Mouse (Mus musculus): ENCODE results near the gene Pgpep1.

The Pgpep1 gene

GRCm38 (mm10) chr8:70689892-70690390 lies 29.8 kb upstream of the Pgpep1 start:
- no peak for DNase-seq

DNA sequence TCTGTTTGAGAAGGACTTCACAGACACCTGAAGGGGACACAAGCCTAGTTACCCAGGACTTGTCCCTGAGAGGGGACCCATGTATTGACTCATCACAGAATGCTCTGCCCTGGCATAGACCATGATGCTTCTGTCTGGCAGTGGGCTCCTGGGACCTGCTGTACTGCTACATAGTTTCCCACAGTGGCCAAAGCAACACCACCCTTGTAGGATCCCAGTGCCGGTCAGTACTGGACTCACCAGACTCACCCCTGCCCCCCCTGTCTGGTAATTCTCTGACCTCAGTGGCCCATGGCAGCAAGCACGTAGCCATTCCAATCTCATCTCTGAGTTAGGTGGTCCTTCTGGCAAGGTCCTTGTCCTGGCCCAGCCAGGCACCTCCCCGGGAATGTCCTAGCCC lies 27.9 kb upstream of the Pgpep1 start:
- no peak for DNase-seq

DNA sequence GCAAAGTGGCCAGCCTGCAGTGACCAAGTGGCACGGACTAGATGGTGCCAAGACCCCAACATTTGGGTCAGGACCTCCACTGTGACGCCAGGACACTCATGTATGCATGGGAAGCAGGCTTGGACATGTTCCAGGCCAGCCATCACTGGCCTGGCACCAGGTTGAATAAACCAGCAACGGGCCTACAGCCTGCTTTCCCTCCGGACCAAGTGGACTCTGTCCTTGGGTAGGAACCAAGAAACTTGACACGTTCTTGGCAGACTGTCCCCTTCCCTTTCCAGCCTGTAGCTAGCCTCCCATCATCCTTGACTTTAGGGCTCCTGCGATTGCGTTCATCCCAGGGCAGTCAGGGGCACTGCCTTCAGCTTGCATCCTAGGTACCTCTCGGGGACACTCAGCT lies 27.4 kb upstream of the Pgpep1 start:
- DNase-seq: peak; percentile 72

GRCm38 (mm10) chr8:70684291-70684690 lies 24.1 kb upstream of the Pgpep1 start:
- DNase-seq: no peak

- DNase-seq: no peak
These were observed 22.5 kb upstream of the Pgpep1 start for GRCm38 (mm10) chr8:70682692-70683091.

GRCm38 (mm10) chr8:70682193-70682592 lies 22.0 kb upstream of the Pgpep1 start:
- DNase-seq: peak; percentile 73

DNA sequence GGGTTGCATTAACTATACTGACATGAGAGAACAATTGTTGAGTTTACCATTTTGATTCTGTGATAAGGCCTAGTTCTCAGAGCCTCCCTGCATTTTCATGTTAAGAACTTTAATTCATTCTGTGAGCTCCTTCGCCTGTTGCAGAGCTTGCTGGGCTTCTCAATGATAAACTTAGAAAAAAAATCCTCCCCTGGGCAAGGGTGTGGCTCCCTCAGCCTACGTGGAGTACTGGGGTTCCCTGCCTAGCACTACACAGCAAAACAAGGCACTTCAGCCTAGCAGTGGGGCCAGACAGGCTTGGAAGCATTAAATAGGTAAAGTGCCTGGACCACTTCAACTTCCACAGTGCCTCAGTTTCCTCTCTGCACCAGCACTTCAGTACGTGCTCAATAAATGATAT lies 21.2 kb upstream of the Pgpep1 start:
- DNase-seq: no peak

DNA sequence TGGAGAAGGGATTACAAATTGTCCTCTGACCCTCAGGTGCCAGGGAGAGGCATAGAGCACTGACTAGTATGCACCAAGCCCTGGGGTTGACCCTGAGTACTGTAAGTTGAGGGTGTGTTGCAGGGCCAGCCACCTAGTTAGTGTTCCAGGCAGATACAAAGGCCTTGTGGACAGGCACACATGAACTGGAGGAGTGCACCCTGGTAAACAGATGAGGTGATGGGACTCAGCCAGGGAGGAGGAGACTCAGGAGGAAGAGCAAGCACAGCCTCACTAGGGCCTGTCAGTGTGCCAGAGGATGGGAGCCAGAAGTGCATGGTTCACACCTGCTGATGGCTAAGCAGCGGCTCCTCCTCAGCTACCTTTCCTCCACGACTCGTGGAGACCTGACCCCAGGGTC lies 19.9 kb upstream of the Pgpep1 start:
- DNase-seq: no peak

DNA sequence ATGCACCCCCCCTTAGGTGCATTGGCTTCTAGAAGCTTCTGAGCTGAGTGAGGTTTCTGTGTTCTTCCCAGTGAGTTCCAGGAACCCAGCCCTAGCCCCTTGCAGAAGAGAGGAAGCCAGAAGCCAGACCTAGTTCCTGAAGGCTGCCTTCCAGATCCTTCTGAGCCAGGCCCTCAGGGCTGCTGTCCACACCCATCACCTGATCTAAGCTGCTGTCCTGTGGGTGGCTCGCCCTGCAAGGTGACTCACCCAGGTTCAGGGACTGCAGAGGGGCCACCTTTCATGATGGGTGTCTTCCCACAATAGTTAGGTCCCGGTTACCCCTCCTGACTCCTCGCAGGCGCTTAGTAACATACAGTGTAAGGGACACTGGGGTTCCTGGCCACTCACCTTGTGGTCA lies 19.2 kb upstream of the Pgpep1 start:
- no peak for DNase-seq

DNA sequence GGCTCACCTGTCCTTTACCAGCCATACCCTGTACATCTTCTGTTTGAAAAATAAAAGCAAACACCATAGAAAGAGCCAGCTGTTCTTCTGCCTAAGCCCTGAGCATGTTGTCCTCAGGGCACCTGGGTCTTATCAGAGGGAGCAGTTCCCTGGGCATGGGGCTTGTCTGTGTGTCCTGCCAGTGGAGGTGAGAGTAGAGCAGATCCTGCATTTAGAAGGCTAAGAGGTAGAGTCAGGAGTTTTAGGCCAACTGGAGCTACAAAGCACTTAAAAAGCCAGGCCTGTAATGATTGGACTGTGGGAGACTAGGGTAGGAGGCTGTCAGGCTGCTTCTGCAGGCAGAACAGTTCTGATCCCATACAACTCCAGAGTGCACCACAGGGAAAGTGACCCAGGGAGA lies 18.5 kb upstream of the Pgpep1 start:
- no peak for DNase-seq

DNA sequence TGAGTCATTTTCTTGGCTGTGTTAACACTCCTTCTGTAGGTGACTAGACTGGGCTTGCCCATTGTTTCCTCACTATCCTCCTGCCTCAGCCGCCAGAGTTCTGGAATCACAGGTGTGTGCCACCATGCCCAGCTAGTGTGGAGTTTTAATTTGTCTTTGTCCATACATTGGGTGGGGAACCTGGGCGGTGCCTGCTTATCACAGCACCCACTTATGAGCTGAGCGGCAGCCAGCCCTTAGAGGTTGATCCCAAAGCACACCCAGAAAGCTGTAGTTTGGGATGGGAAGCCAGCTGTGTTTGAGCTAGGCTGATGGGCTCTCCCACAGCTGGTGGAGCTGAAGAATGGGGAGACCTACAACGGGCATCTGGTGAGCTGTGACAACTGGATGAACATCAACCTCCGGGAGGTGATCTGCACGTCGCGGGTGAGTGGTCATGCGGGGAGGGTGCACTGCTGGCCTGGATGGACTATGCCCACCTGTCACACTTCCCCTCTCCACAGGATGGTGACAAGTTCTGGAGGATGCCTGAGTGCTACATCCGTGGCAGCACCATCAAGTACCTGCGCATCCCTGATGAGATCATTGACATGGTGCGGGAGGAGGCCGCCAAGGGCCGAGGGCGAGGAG lies 17.4 kb upstream of the Pgpep1 start:
- DNase-seq: no peak

DNA sequence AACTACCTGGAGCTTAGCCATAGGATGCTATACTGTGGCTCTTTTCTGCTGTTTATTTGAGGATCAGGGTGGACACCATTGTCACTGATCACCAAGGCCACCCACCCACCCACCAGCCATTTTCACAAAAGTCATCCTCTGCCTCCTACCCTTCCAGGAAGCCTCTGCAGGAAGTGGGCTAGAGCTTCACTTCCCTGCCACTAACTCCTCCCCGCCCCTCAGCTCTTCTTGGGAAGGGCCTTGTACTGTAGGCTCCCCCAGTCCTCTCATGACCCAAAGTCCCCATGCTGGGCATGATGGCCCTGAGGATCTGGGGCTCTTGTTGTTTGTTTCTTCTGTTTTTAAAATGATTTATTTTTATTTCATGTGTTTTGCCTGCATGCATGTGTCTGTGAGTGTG lies 15.1 kb upstream of the Pgpep1 start:
- no peak for DNase-seq

DNA sequence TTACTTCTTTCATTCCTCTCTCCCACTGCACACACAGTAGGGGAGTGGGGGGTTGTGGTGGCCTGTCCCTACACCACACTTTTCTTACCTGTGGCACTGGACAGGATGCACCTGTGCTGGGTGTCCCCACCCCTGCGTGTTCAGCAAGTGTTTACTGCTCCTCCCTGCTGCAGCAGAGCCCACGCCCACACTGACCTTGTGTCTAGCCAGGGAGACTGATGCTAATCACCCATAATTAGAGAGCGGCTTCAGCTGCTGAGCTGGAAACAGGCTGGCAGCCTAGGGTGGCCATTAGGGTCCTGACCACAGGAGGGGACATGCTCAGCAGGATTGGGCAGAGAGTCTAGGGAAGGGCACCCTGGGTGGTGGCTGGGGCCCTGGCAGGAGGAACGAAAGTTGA lies 14.5 kb upstream of the Pgpep1 start:
- DNase-seq: no peak

- no peak for DNase-seq
These were observed 13.9 kb upstream of the Pgpep1 start for GRCm38 (mm10) chr8:70674109-70674508.

DNA sequence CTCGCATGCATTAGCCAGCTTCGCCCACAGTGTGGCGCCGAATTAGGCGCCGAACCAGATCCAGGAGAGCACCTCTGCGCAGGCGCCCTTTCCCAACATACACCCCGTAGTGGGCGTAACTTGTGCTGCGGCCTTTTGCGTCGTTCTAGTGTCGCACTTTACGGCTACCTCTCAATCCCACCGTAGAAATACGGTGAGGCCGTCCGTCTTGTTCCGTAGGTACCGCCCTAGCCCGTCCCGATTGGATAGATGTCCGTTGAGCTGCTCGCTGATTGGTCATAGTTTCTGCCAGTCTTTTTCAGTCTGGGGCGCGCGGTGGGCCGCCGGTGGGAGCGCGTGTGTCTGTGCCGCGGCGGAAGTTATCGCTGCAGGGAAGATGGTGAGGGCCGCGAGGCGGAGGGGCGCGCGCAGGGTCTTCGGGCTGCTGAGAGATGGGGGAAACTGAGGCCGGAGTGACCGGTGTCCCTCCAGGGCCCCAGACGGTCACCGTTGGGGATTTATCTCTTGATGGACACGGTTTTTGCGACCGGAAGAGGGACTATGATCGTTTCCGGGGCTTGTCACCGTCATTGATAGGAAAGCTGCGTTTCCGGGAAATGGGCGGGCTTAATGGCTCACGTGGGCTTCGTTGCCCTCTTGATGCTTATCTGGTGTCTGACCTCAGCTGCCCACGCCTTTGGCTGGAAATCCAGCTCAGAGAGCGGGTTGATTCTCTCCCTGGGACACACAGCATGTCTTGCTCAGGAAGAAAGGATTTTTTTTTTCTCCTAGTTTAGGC lies 13.1 kb upstream of the Pgpep1 start, which contains the start of gene Lsm4:
Lsm4 (plus strand) TSS at position 170 of the 778 bp plus-strand sequence.
- peak; percentile 96 for DNase-seq

DNA sequence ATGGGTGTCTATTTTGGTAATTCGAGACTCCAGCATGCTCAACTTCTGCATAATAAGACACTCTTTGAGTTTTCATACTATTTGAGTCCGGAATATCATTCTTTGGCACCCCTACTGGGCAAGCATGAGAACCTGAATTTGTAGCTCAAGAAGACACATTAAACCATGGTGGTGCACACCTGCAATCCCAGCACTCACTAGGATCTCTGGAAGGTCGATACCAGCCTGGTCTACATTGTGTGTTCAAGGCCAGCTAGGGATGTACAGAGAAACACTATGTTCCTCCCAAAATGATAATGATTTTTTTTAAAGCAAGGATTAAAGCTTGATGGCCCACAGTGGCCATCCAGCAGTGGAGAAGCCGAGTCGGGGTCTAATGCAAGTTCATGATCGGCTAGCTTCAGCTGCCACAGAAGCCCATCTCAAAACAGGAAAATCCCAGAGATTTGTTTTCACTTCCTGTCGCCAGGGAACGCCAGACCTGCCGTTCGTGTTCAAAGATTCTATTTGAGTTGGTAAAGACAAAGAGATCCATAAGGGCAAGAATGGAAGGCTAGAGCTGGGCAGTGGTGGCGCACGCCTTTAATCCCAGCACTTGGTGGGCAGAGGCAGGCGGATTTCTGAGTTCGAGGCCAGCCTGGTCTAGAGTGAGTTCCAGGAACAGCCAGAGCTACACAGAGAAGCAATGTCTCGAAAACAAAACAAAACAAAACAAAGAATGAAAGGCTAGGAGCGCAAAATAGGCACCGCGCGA lies 12.3 kb upstream of the Pgpep1 start:
- no peak for DNase-seq

GRCm38 (mm10) chr8:70671615-70672324 lies 11.6 kb upstream of the Pgpep1 start:
- DNase-seq: peak; percentile 60

GRCm38 (mm10) chr8:70667071-70667470 lies 6.9 kb upstream of the Pgpep1 start:
- DNase-seq: peak; percentile 63

- no peak for DNase-seq
These were observed 5.4 kb upstream of the Pgpep1 start for GRCm38 (mm10) chr8:70665599-70665998.

GRCm38 (mm10) chr8:70664631-70665030 lies 4.4 kb upstream of the Pgpep1 start:
- DNase-seq: no peak

DNA sequence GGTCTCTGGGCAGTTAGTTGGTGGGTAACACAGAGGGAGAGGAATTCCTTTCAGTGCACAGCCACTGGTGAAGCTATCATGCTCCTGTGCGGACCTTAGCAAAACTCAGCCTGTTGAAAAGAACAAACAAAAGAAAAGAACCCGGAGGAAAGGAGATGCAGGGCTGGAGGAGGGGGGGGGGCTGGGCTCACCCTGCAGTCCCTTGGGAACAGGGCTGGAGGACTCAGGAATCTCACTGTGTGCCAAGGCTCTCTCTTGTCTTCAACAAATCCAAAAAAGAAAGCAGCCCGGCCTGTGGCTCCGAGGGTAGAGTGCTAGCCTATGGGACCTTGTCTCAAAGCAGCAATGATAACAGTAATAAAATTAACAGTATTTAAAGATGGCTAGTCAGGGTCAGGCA lies 3.5 kb upstream of the Pgpep1 start:
- no peak for DNase-seq

DNA sequence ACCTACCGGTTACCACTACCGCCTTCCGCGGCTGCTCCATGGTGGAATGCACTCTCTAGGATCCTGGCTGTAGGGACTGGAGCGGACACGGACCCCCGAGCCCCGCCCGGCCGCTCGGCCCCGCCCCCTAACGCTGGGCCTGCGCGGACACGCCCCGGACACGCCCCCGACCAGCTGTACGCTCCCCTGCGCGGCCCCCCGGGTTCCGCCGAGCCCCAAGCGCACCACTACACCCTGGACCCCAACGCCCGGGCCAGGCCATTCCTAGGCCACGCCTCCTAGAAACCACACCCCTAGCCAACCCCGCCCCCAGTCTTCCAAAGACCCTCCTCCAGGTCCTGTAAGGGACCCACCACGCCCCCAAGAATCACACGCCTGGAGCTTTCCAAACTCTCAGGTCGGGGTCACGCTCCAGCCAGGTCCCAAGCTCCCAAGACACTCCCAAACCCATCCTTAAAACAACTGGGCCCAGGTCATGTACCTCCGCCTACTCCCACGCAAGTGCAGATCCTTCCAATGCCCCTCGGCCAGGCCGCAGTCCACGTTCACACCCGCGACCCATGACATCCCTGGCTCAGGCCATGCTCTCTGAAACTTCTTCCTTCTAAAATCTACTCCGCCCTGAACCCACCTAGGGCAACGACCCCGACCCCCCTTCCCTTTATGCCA lies 450 bp downstream of the Pgpep1 start:
- DNase-seq: peak; percentile 93

Data from lung, postnatal 14 days (tissue).